Mouse (Mus musculus): ENCODE data around the gene Gal3st1.
"Not testable (repeated sequence)": the region's sequence is repeated elsewhere in the genome, so short reads cannot be mapped to it uniquely, and the experiment has no call there.

Gene Gal3st1

GRCm38 (mm10) chr11:3982275-3983209 is 894 bp upstream of the Gal3st1 start:
- no peak for DNase-seq (ENCODE audit: low spot score in 2 of 2)

GRCm38 (mm10) chr11:3983863-3984745 is 668 bp downstream of the Gal3st1 start:
- DNase-seq (ENCODE audit: low spot score in 2 of 2), result no peak

- DNase-seq (ENCODE audit: low spot score in 2 of 2), result no peak
These were observed 6.3 kb downstream of the Gal3st1 start for GRCm38 (mm10) chr11:3989748-3990147.

GRCm38 (mm10) chr11:3993132-3993531 is 9.7 kb downstream of the Gal3st1 start:
- no peak for DNase-seq (ENCODE audit: low spot score in 2 of 2)

GRCm38 (mm10) chr11:3993914-3994313 is 10.5 kb downstream of the Gal3st1 start:
- no peak for DNase-seq (ENCODE audit: low spot score in 2 of 2)

- DNase-seq (ENCODE audit: low spot score in 2 of 2), result no peak
These were observed 12.1 kb downstream of the Gal3st1 start for GRCm38 (mm10) chr11:3995511-3995910.

GRCm38 (mm10) chr11:3996840-3997239 is 13.4 kb downstream of the Gal3st1 start:
- DNase-seq (ENCODE audit: low spot score in 2 of 2), result no peak

- no peak for DNase-seq (ENCODE audit: low spot score in 2 of 2)
These were observed 14.7 kb downstream of the Gal3st1 start for GRCm38 (mm10) chr11:3997978-3998720.

- no peak for DNase-seq (ENCODE audit: low spot score in 2 of 2)
These were observed 16.1 kb downstream of the Gal3st1 start for GRCm38 (mm10) chr11:3999547-3999946.

GRCm38 (mm10) chr11:4001603-4002002 is 18.2 kb downstream of the Gal3st1 start:
- DNase-seq (ENCODE audit: low spot score in 2 of 2), result peak in 1 of 2 experiments; percentile 25

- DNase-seq (ENCODE audit: low spot score in 2 of 2), result no peak
These were observed 21.9 kb downstream of the Gal3st1 start for GRCm38 (mm10) chr11:4005220-4005805.

- no peak for DNase-seq (ENCODE audit: low spot score in 2 of 2)
These were observed 23.0 kb downstream of the Gal3st1 start for GRCm38 (mm10) chr11:4006462-4006861.

- no peak for DNase-seq (ENCODE audit: low spot score in 2 of 2)
These were observed 29.2 kb downstream of the Gal3st1 start for GRCm38 (mm10) chr11:4012616-4013015.

- not testable (repeated sequence) for DNase-seq (ENCODE audit: low spot score in 2 of 2)
These were observed 32.4 kb downstream of the Gal3st1 start for GRCm38 (mm10) chr11:4015796-4016195.

- not testable (repeated sequence) for DNase-seq (ENCODE audit: low spot score in 2 of 2)
These were observed 38.7 kb downstream of the Gal3st1 start for GRCm38 (mm10) chr11:4022111-4022510.

GRCm38 (mm10) chr11:4023321-4023720 is 39.9 kb downstream of the Gal3st1 start:
- DNase-seq (ENCODE audit: low spot score in 2 of 2), result no peak

- DNase-seq (ENCODE audit: low spot score in 2 of 2), result no peak
These were observed 43.6 kb downstream of the Gal3st1 start for GRCm38 (mm10) chr11:4027066-4027465.

- DNase-seq (ENCODE audit: low spot score in 2 of 2), result no peak
These were observed 44.3 kb downstream of the Gal3st1 start for GRCm38 (mm10) chr11:4027561-4028334.

- DNase-seq (ENCODE audit: low spot score in 2 of 2), result no peak
These were observed 45.9 kb downstream of the Gal3st1 start for GRCm38 (mm10) chr11:4029343-4029742.

- no peak for DNase-seq (ENCODE audit: low spot score in 2 of 2)
These were observed 47.9 kb downstream of the Gal3st1 start, which contains the start of gene Sec14l4 for GRCm38 (mm10) chr11:4031126-4031941. Sec14l4 (plus strand) TSS chr11:4031462.

All from heart, adult 9 months (tissue).